Mouse (Mus musculus) liver, embryonic 14.5 days (tissue): ENCODE measurements at regions not wholly inside any gene's neighbourhood (a gene's known extent, or its start where the extent isn't known, plus 50 kb on each side); places are given as distances from the start of the nearest gene placed in this dataset.

ENCODE experiments used
- ATAC-seq: fragments of 200-750 bp; cut with Nextera tagmentation; 2 replicates; pipeline ENCODE4 v1.8.0; 2017; ENCODE audit warnings: moderate number of reproducible peaks, mild to moderate bottlenecking, moderate library complexity; ENCODE audit not compliant: insufficient read depth
- DNase-seq, 3 experiments: peaks; one replicate each; pipeline ENCODE4 v3.0.0-alpha.2; 2012 to 2013; ENCODE audit warnings: low read depth in 3 of 3, low spot score in 3 of 3
- H3K27ac ChIP-seq: fragments of 300-500 bp; sonication (generic); 2 replicates; pipeline ENCODE4 v1.5.1; 2014; ENCODE audit warnings: moderate library complexity, mild to moderate bottlenecking, control low read depth, inconsistent platforms
- H3K27me3 ChIP-seq: fragments of 300-500 bp; sonication (generic); 2 replicates; pipeline ENCODE4 v1.6.1; 2014; ENCODE audit warnings: mild to moderate bottlenecking, low read length, moderate library complexity; ENCODE audit not compliant: control insufficient read depth, insufficient read depth
- H3K36me3 ChIP-seq: fragments of 300-500 bp; sonication (generic); replicated peaks from 2 replicates; pipeline ENCODE4 v1.6.1; 2014; ENCODE audit warnings: low read depth; ENCODE audit not compliant: control insufficient read depth, insufficient read depth
- H3K4me1 ChIP-seq, 2 experiments: fragments of 200-500 bp in 1 of 2; fragments of 300-500 bp in 1 of 2; sonication (generic) in 1 of 2; replicated peaks; 2 replicates each; pipeline ENCODE4 v1.6.1; 2012 to 2014; ENCODE audit warnings: antibody characterized with exemption in 1 of 2, inconsistent platforms in 1 of 2, low read length in 1 of 2; ENCODE audit not compliant: control insufficient read depth in 2 of 2, insufficient read depth in 2 of 2
- H3K4me2 ChIP-seq: fragments of 300-500 bp; sonication (generic); 2 replicates; pipeline ENCODE4 v1.6.1; 2014; ENCODE audit warnings: low read depth, mild to moderate bottlenecking, control low read depth, moderate library complexity
- H3K4me3 ChIP-seq, 2 experiments: fragments of 200-500 bp in 1 of 2; fragments of 300-500 bp in 1 of 2; sonication (generic) in 1 of 2; 2 replicates each; pipeline ENCODE4 v1.5.1; 2012 to 2014; ENCODE audit warnings: low read depth in 2 of 2, low read length in 2 of 2, mild to moderate bottlenecking in 2 of 2, control low read depth in 1 of 2, inconsistent platforms in 1 of 2, moderate library complexity in 1 of 2; ENCODE audit not compliant: insufficient read depth in 1 of 2
- H3K9ac ChIP-seq: fragments of 300-500 bp; sonication (generic); replicated peaks from 2 replicates; pipeline ENCODE4 v1.6.1; 2014; ENCODE audit warnings: mild to moderate bottlenecking, control low read depth, moderate library complexity
- H3K9me3 ChIP-seq: fragments of 300-500 bp; sonication (generic); 2 replicates; pipeline ENCODE4 v1.6.1; 2016; ENCODE audit warnings: low read length, mixed read lengths; ENCODE audit not compliant: control insufficient read depth
- CTCF ChIP-seq: IDR thresholded peaks from 2 replicates; pipeline ENCODE4 v1.5.1; 2016; ENCODE audit warnings: antibody characterized with exemption, low read depth, control low read depth
- EP300 ChIP-seq: IDR thresholded peaks from 2 replicates; pipeline ENCODE4 v1.6.1; 2016; ENCODE audit warnings: antibody characterized with exemption, low read depth
- WGBS: fragments of 180-500 bp; shearing (Covaris S2); extraction: QIAGEN DNeasy Blood & Tissue Kit; methylation state at CpG from one replicate; pipeline ENCODE4 v1.1.7; 2014; ENCODE audit not compliant: insufficient replicate concordance; 5-methylcytosine and 5-hydroxymethylcytosine counted together

DNA sequence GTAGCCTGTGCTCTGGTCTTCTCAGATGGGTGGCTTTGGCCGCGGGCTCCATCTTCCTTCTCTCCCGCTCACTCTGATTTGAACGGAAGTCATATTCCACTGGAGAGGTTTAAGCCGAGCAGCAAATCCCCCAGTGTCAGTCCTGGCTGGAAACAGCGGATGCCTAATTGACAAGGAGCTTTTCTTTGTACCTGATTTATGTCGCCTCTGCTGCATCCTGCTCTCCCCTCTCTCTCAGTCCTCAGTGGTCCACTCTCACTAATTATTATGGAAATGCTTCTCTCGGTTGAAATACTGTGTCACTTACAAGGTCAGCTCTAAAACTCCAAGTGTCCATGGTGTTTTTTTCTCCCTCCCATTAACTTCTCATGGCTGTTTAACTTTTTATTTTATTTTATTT, 90.1 kb upstream of the Sorcs3 start:
- 66% methylated on average over 8 of the region's 8 CpGs for WGBS
- Histone ChIP-seq H3K4me1 (no peaks in the 10 kb centered on the region), H3K27me3 (no peaks in the 10 kb centered on the region), H3K4me2 (no peak overlapping the region), H3K4me3 (no peak overlapping the region), H3K9me3 (no peaks in the 10 kb centered on the region), H3K27ac (no peak overlapping the region), H3K36me3 (no peaks in the 10 kb centered on the region), H3K9ac (no peak overlapping the region)
- no peak for TF ChIP-seq CTCF
- TF ChIP-seq EP300, result no peak
- ATAC-seq, result no peak
- no peak for DNase-seq

DNA sequence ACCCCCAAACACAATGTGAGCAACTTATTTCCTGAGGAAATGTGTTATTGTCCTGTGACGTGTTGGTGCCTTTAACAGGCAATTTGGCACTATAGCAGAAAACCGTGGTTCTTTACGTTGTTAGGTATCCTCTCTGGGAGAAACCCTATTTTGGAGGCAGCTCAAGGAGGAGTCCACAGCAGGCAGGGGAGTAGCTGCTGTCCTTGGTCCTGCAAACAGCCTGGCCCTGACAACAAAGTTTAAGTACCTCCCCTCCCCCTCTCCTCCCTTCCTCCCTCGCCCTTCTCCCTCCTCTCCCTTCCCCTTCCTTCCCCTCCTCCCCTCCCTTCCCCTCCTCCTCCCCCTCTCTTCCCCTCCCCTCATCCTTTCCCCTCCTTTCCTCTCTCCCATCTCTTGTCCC, 89.1 kb upstream of the Sorcs3 start:
- no peaks in the 10 kb centered on the region for H3K36me3 ChIP-seq
- WGBS, result 2% methylated on average over 4 of the region's 4 CpGs
- ATAC-seq (no peak), DNase-seq (no peak)
- H3K9ac ChIP-seq, result no peak overlapping the region
- no peaks in the 10 kb centered on the region for H3K4me1 ChIP-seq
- no peak overlapping the region for H3K4me3 ChIP-seq
- TF ChIP-seq CTCF (no peak), EP300 (no peak)
- H3K27ac ChIP-seq, result no peak overlapping the region
- H3K27me3 ChIP-seq, result no peaks in the 10 kb centered on the region
- H3K9me3 ChIP-seq, result no peaks in the 10 kb centered on the region
- no peak overlapping the region for H3K4me2 ChIP-seq

DNA sequence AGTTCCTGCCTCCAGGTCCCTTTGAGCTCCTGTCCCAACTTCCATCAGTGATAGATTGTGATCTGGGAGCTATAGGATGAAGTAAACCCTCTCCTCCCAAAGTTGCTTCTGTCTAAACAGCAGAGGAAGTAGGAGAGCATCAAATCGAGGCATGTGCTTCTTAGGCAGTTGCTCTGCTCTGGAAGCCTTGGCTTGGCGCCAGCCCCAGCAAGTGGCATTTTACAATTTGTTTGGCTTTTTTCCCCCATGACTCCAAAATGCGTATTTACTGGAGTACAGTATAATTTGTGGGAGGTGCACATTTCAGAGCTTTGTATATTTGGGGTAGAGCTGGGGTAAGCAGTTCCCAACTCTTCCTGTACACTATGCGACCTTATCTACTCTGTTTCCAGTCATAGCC, 88.2 kb upstream of the Sorcs3 start:
- Histone ChIP-seq H3K36me3 (no peaks in the 10 kb centered on the region), H3K4me2 (no peak overlapping the region), H3K27ac (no peak overlapping the region), H3K27me3 (no peaks in the 10 kb centered on the region), H3K9ac (no peak overlapping the region), H3K4me1 (no peaks in the 10 kb centered on the region), H3K4me3 (no peak overlapping the region), H3K9me3 (no peaks in the 10 kb centered on the region)
- ATAC-seq, result no peak
- no peak for DNase-seq
- TF ChIP-seq CTCF (no peak), EP300 (no peak)
- WGBS, result 59% methylated on average over 4 of the region's 4 CpGs

GRCm38 (mm10) chr19:48122281-48122680, 83.5 kb upstream of the Sorcs3 start:
- Histone ChIP-seq H3K9me3 (no peaks in the 10 kb centered on the region), H3K4me2 (no peak overlapping the region), H3K27ac (no peak overlapping the region), H3K4me1 (no peaks in the 10 kb centered on the region), H3K4me3 (no peak overlapping the region), H3K36me3 (no peaks in the 10 kb centered on the region), H3K27me3 (no peaks in the 10 kb centered on the region), H3K9ac (no peak overlapping the region)
- ATAC-seq (no peak), DNase-seq (no peak)
- 63% methylated on average over 11 of the region's 11 CpGs for WGBS
- TF ChIP-seq CTCF (no peak), EP300 (no peak)

- 69% methylated on average over 4 of the region's 4 CpGs for WGBS
- Histone ChIP-seq H3K27me3 (no peaks in the 10 kb centered on the region), H3K36me3 (no peaks in the 10 kb centered on the region), H3K27ac (no peak overlapping the region), H3K4me3 (no peak overlapping the region), H3K9me3 (no peaks in the 10 kb centered on the region), H3K4me1 (no peaks in the 10 kb centered on the region), H3K4me2 (no peak overlapping the region), H3K9ac (no peak overlapping the region)
- DNase-seq (no peak), ATAC-seq (no peak)
- TF ChIP-seq EP300 (no peak), CTCF (no peak)
Observed at GRCm38 (mm10) chr19:48123777-48124176, 82.0 kb upstream of the Sorcs3 start.
